Mouse (Mus musculus) lung, adult 2 months (tissue): Measurements from ENCODE around the gene Rabggtb.

Experiments used
- CTCF ChIP-seq: fragments of 200-500 bp; IDR thresholded peaks from 2 replicates; pipeline ENCODE4 v1.5.1; 2011; ENCODE audit warnings: mild to moderate bottlenecking, low read length, control low read depth; ENCODE audit not compliant: insufficient read depth
- POLR2A ChIP-seq: fragments of 200-500 bp; IDR thresholded peaks from 2 replicates; pipeline ENCODE4 v1.6.1; 2011; ENCODE audit warnings: low read depth, mild to moderate bottlenecking, control low read depth, low read length, borderline replicate concordance; ENCODE audit errors: extremely low read depth

DNA sequence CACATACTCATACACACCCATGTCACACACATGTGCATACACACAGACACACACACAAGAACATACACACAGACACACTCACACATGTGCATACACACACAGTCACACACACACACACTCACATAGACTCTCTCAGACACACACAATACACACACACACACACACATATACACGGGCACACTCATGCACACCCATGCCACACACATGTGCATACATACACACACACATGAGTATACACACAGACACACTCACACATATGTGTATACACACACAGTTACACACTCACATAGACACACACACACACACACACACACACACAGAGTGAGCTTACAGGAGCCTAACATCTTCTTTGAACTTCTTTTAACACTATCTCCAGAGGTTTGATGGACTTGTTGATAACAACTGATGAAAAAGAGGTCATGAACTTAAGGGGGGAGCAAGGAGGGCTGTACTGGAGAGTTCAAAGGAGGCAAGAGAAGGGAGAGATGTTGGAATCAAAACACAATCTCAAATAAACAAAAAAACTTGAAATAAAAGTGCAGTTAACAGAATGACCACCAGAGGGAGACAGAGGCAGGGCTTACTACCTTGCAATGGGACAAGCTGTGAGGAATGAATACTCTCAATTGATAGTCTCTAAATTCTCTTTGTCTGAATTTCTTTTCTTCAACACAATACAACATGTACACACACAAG is 46.4 kb upstream of the Rabggtb start:
- TF ChIP-seq CTCF (peak; percentile 41; the same call in 1 of the 2 replicates), POLR2A (no peak)
